7 mouse cellular contexts compared by ENCODE assay signal in the genomic region with DNA sequence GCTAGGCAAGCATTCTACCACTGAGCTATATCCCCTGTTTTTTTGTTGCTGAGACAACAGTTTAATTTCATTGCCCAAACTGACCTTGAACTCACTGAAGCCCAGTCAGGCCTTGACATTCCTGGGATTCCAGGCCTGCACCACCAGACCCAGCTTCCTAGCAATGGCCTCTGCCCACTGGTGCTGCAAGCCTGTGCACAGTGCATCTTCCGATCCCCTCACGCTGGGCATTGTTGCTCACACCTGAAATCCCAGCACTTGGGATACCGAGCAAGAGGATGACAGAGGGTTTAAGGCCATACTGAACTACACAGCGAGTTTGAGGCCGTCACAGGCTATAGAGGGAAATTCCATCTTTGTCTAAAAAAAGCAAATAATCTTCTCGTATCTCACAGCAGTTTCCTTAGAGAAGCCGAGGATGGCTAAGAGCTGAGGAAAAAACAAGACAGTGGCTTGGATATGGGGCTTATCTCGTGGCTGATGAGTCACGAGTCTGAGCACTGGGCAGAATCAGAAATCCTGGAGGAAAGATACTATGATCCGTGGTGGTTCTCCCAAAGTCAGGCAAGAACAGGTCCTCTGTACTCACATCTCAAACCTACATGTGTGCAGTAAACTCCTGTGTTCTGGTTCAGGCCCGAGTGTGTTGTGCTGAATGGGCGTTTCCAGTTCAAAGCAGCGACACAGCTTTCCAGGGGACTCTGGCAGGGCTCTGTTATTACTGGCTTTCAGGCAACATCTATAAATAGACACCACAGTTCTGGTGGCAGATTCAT. TPM values are rescaled to one million over a fixed set of nuclear protein-coding genes. Genes with fewer than 3 reads are reported as not detected.
A peak's percentile ranks its signal among the peaks of the same experiment; 100 is the strongest.
DNase-seq lines count a peak whose midpoint lies in the region; ATAC-seq lines count a peak whose summit lies in the region.

No protein-coding gene starts in this region.

- H3K27me3 ChIP-seq in megakaryocyte, embryonic 14.5 days (replicated peaks), result peaks cover 2% of the 10 kb centered on the region
- no peaks in the 10 kb centered on the region for H3K27me3 ChIP-seq in kidney, embryonic 14.5 days (ENCODE audit: control insufficient read depth, insufficient read depth, low read length)

- no peak for ATAC-seq in megakaryocyte, adult 5-6 weeks (ENCODE audit: poor library complexity, severe bottlenecking)
- ATAC-seq in frontal cortex, adult (ENCODE audit: low TSS enrichment), result peak; percentile 84
- no peak; the same call in 1 of the 2 replicates for ATAC-seq in kidney, embryonic 14.5 days (ENCODE audit: low FRiP score, low TSS enrichment)

- H3K4me2 ChIP-seq in kidney, embryonic 14.5 days (replicated peaks; ENCODE audit: low read depth, low read length), result no peak overlapping the region

- H3K36me3 ChIP-seq in megakaryocyte, embryonic 14.5 days (replicated peaks; ENCODE audit: low read length), result no peaks in the 10 kb centered on the region
- no peaks in the 10 kb centered on the region for H3K36me3 ChIP-seq in kidney, embryonic 14.5 days (ENCODE audit: control insufficient read depth, insufficient read depth, low read length)

- peak; percentile 22 for DNase-seq in adrenal gland, postnatal 25 days
- peak; percentile 40 for DNase-seq in lung, postnatal 36 days
- DNase-seq in thymus, postnatal 25 days, result no peak

- no peak overlapping the region for H3K9ac ChIP-seq in kidney, embryonic 14.5 days (ENCODE audit: low read depth, low read length)

- no peaks in the 10 kb centered on the region for H3K9me3 ChIP-seq in megakaryocyte, embryonic 14.5 days
- no peaks in the 10 kb centered on the region for H3K9me3 ChIP-seq in kidney, embryonic 14.5 days (ENCODE audit: control insufficient read depth, low read length)

- peak overlapping the region; percentile 30; the same call in 1 of the 2 replicates for H3K27ac ChIP-seq in kidney, embryonic 14.5 days (ENCODE audit: low read depth, low read length)

- peak overlapping the region; percentile 75 for H3K4me3 ChIP-seq in megakaryocyte, embryonic 14.5 days (replicated peaks)
- H3K4me3 ChIP-seq in kidney, embryonic 14.5 days (ENCODE audit: low read length), result no peak overlapping the region

- WGBS in kidney, embryonic 14.5 days, result 61% methylated on average over 13 of the region's 13 CpGs

- peaks cover 10% of the 10 kb centered on the region for H3K4me1 ChIP-seq in megakaryocyte, embryonic 14.5 days
- H3K4me1 ChIP-seq in kidney, embryonic 14.5 days (ENCODE audit: control insufficient read depth, insufficient read depth, low read length), result peaks cover 13% of the 10 kb centered on the region; the same call in 1 of the 2 replicates

RNA-seq across cellular contexts. Expression of a gene that starts 14.5 kb away (rescaled TPM):
- polyA plus RNA-seq in megakaryocyte, embryonic 14.5 days (2012; ENCODE audit: insufficient read depth, low replicate concordance), result not detected in 2 replicates
- not detected in 2 replicates for total RNA-seq in megakaryocyte, adult 5-6 weeks (2015)
- not detected in 2 replicates for total RNA-seq in megakaryocyte, adult 5-6 weeks (2017)
- 32.8 and 42.3 TPM in 2 replicates for total RNA-seq in adrenal gland, postnatal 25 days (2021)
- polyA plus RNA-seq in kidney, embryonic 14.5 days (2014; fragmentation: Nextera tagmentation; extraction: Ambion mirVana), result 4.4 and 6.3 TPM in 2 replicates

Comparison
In these comparisons a context has a peak if more than half of its experiments do, and no peak if none do; other contexts are left out.
1. RNA of a gene that starts 14.5 kb away (total RNA-seq): 32.8 to 42.3 TPM in adrenal gland, postnatal 25 days; not detected in megakaryocyte, adult 5-6 weeks; every median in the first group is over 10 times any median in the second.